16 mouse cellular contexts compared by ENCODE assay signal in genomic region chr15:85699452-85699851, GRCm38 (mm10). TPM values are rescaled to one million over a fixed set of nuclear protein-coding genes. Genes with fewer than 3 reads are reported as not detected.
A peak's percentile ranks its signal among the peaks of the same experiment; 100 is the strongest.
DNase-seq lines count a peak whose midpoint lies in the region; ATAC-seq and TF ChIP-seq lines count a peak whose summit lies in the region.
"Had no signal": no experiment of that assay in that cellular context is flagged by ENCODE, and none has a peak within 500 bp of the region (broad histone marks: within the 10 kb centered on the region; RNA-seq: fewer than 3 reads in every experiment).

No protein-coding gene starts in this region.

- H3K27me3 ChIP-seq in kidney, adult 2 months (replicated peaks; ENCODE audit: control insufficient read depth, insufficient read depth, low read length): no peaks in the 10 kb centered on the region
- no peaks in the 10 kb centered on the region for H3K27me3 ChIP-seq in kidney, embryonic 14.5 days (ENCODE audit: control insufficient read depth, insufficient read depth, low read length)

- H3K4me2 ChIP-seq in kidney, embryonic 14.5 days (replicated peaks; ENCODE audit: low read depth, low read length): no peak overlapping the region

- H3K9me3 ChIP-seq in kidney, embryonic 14.5 days (ENCODE audit: control insufficient read depth, low read length): no peaks in the 10 kb centered on the region
- H3K9me3 ChIP-seq: embryonic facial prominence, embryonic 10.5 days; forebrain, embryonic 10.5 days had no signal

- ATAC-seq in kidney, embryonic 14.5 days (ENCODE audit: low FRiP score, low TSS enrichment): no peak
- ATAC-seq: lung, postnatal 0 days had no signal

- H3K27ac ChIP-seq in kidney, adult 2 months (ENCODE audit: insufficient read depth, low read depth, low read length): peak overlapping the region; percentile 73
- H3K27ac ChIP-seq in kidney, embryonic 14.5 days (ENCODE audit: low read depth, low read length): no peak overlapping the region
- H3K27ac ChIP-seq in brown adipose tissue, adult 24 weeks (replicated peaks; ENCODE audit: low read depth, low read length): peak overlapping the region; percentile 88
- 0 out of 2 replicates have a peak overlapping the region, but pooled peaks have one; percentile 63 for H3K27ac ChIP-seq in cortical plate, adult 2 months (ENCODE audit: insufficient read depth, low read length)

- peak; percentile 33 for DNase-seq in adrenal gland, adult 2 months
- no peak for DNase-seq in adrenal gland, postnatal 36 days
- no peak for DNase-seq in kidney, adult 2 months
- DNase-seq in heart, postnatal 25 days (ENCODE audit: low spot score): no peak
- no peak for DNase-seq in right cerebral cortex, postnatal 14 days
- DNase-seq: gastrocnemius, postnatal 36 days; heart, postnatal 14 days; kidney, adult 9 months; spleen, adult 18-20 months had no signal

- H3K4me3 ChIP-seq in kidney, adult 2 months (ENCODE audit: insufficient read depth, low read depth, low read length): no peak overlapping the region
- no peak overlapping the region for H3K4me3 ChIP-seq in kidney, embryonic 14.5 days (ENCODE audit: low read length)
- H3K4me3 ChIP-seq in brown adipose tissue, adult 24 weeks (ENCODE audit: insufficient read depth, low read depth, low read length): no peak overlapping the region
- H3K4me3 ChIP-seq in cortical plate, adult 2 months (ENCODE audit: insufficient read depth, low read length): no peak overlapping the region
- H3K4me3 ChIP-seq: embryonic facial prominence, embryonic 10.5 days; forebrain, embryonic 10.5 days had no signal

- 79% methylated on average over 5 of the region's 5 CpGs for WGBS in kidney, adult 2 months
- 89% methylated on average over 5 of the region's 5 CpGs for WGBS in kidney, embryonic 14.5 days

- no peak for TF ChIP-seq POLR2A in kidney, adult 2 months (IDR thresholded peaks at IDR 0.05; ENCODE audit: low read depth, low read length)
- no peak for TF ChIP-seq POLR2A in cortical plate, adult 2 months (IDR thresholded peaks at IDR 0.05; ENCODE audit: extremely low read depth, insufficient read depth, low read length)

- intact Hi-C loops in heart, postnatal 25 days (cut with DNase I): no loop called here

- H3K36me3 ChIP-seq in kidney, adult 2 months (ENCODE audit: control insufficient read depth, insufficient read depth, low read length): peaks cover 11% of the 10 kb centered on the region
- H3K36me3 ChIP-seq in kidney, embryonic 14.5 days (ENCODE audit: control insufficient read depth, insufficient read depth, low read length): peaks cover 82% of the 10 kb centered on the region
- H3K36me3 ChIP-seq: embryonic facial prominence, embryonic 10.5 days; forebrain, embryonic 10.5 days had no signal

- no peak overlapping the region for H3K9ac ChIP-seq in kidney, embryonic 14.5 days (ENCODE audit: low read depth, low read length)

- peaks cover 79% of the 10 kb centered on the region for H3K4me1 ChIP-seq in kidney, adult 2 months (ENCODE audit: control insufficient read depth, insufficient read depth, low read length)
- H3K4me1 ChIP-seq in kidney, embryonic 14.5 days (ENCODE audit: control insufficient read depth, insufficient read depth, low read length): 0 out of 2 replicates have a peak, but pooled peaks cover 4% of the 10 kb centered on the region
- peaks cover 52% of the 10 kb centered on the region for H3K4me1 ChIP-seq in brown adipose tissue, adult 24 weeks (ENCODE audit: control insufficient read depth, insufficient read depth, insufficient read length, low read length)
- peaks cover 7% of the 10 kb centered on the region for H3K4me1 ChIP-seq in cortical plate, adult 2 months (ENCODE audit: control insufficient read depth, insufficient read depth, low read length)

- TF ChIP-seq CTCF in kidney, adult 2 months (conservative IDR thresholded peaks at IDR 0.05; ENCODE audit: insufficient read depth, insufficient read length, low read depth, low read length): no peak
- TF ChIP-seq CTCF in cortical plate, adult 2 months (IDR thresholded peaks at IDR 0.05; ENCODE audit: extremely low read depth, insufficient read depth, low read length): no peak

RNA-seq across cellular contexts. Expression of gene Ppara, which starts 35.3 kb away (rescaled TPM):
- total RNA-seq in adrenal gland, adult 2 months (2021): 10 to 100 TPM; 37.2 to 48.9 TPM
- 6.3 and 8.5 TPM in 2 replicates for polyA plus RNA-seq in adrenal gland, adult 2 months (2012; rRNA removed)
- 10 to 100 TPM; 23.9 to 38.5 TPM for total RNA-seq in adrenal gland, postnatal 36 days (2021)
- 31.3 and 32.5 TPM in 2 replicates for polyA plus RNA-seq in kidney, adult 2 months (2012; rRNA removed)
- polyA plus RNA-seq in kidney, embryonic 14.5 days (2014; fragmentation: Nextera tagmentation; extraction: Ambion mirVana): 1.7 and 2.3 TPM in 2 replicates
- 53.5 and 108 TPM in 2 replicates for polyA plus RNA-seq in brown adipose tissue, adult 24 weeks (2012; ENCODE audit: insufficient read depth, insufficient read length, missing spikeins)
- polyA plus RNA-seq in cortical plate, adult 2 months (2012; rRNA removed): 1.8 and 2.0 TPM in 2 replicates
- 10 to 100 TPM; 44.7 to 58.8 TPM for total RNA-seq in heart, postnatal 25 days (2021)
- total RNA-seq: monocyte, adult 5-6 weeks had no signal
